Mouse (Mus musculus) embryonic facial prominence, embryonic 10.5 days (tissue): Measurements from ENCODE around the gene Ccm2. TPM values are rescaled to one million over a fixed set of nuclear protein-coding genes. Genes with fewer than 3 reads are reported as not detected.

Experiments
- DNase-seq: peaks from one replicate; pipeline ENCODE4 v3.0.0-alpha.2; 2017; ENCODE audit warnings: low spot score
- H3K27ac ChIP-seq: fragments of 300-500 bp; sonication (generic); replicated peaks from 2 replicates; pipeline ENCODE4 v1.5.1; 2016; ENCODE audit warnings: mild to moderate bottlenecking
- H3K27me3 ChIP-seq: fragments of 300-500 bp; sonication (generic); replicated peaks from 2 replicates; pipeline ENCODE4 v1.6.1; 2016; ENCODE audit warnings: low read depth, mild to moderate bottlenecking; ENCODE audit not compliant: poor library complexity, severe bottlenecking
- H3K36me3 ChIP-seq: fragments of 300-500 bp; sonication (generic); replicated peaks from 2 replicates; pipeline ENCODE4 v1.6.1; 2016; ENCODE audit warnings: mild to moderate bottlenecking, moderate library complexity
- H3K4me1 ChIP-seq: fragments of 300-500 bp; sonication (generic); 2 replicates; pipeline ENCODE4 v1.6.1; 2016
- H3K4me3 ChIP-seq: fragments of 300-500 bp; sonication (generic); 2 replicates; pipeline ENCODE4 v1.5.1; 2016; ENCODE audit warnings: mild to moderate bottlenecking, moderate library complexity
- H3K9me3 ChIP-seq: fragments of 300-500 bp; sonication (generic); 2 replicates; pipeline ENCODE4 v1.6.1; 2016; ENCODE audit warnings: mild to moderate bottlenecking
- WGBS: fragments of 180-500 bp; shearing (Covaris S2); methylation state at CpG from one replicate; pipeline ENCODE4 v1.1.7; 2016; 5-methylcytosine and 5-hydroxymethylcytosine counted together
- polyA plus RNA-seq: library from polyadenylated mRNA; unstranded; fragments of >200 nt; fragmentation: Nextera tagmentation; extraction: Ambion mirVana; gene quantifications from 2 replicates; pipeline ENCODE4 v1.2.1, GENCODE M21; 2016

Ccm2 gene
- 109 and 114 TPM in 2 replicates for polyA plus RNA-seq

- peak; percentile 99 for DNase-seq
- WGBS, result under 1% methylated on average over 56 of the region's 57 CpGs
- Histone ChIP-seq H3K4me3 (peak within 1 kb of the TSS; percentile 85), H3K36me3 (peaks cover 28% of the 10 kb centered on the region), H3K4me1 (peaks cover 19% of the 10 kb centered on the region), H3K27me3 (no peaks in the 10 kb centered on the region), H3K9me3 (no peaks in the 10 kb centered on the region), H3K27ac (peak within 1 kb of the TSS; percentile 99)
Measured at GRCm38 (mm10) chr11:6546205-6547013, at the start of gene Ccm2. Gene Ccm2 (plus strand): TSS chr11:6546887.

DNA sequence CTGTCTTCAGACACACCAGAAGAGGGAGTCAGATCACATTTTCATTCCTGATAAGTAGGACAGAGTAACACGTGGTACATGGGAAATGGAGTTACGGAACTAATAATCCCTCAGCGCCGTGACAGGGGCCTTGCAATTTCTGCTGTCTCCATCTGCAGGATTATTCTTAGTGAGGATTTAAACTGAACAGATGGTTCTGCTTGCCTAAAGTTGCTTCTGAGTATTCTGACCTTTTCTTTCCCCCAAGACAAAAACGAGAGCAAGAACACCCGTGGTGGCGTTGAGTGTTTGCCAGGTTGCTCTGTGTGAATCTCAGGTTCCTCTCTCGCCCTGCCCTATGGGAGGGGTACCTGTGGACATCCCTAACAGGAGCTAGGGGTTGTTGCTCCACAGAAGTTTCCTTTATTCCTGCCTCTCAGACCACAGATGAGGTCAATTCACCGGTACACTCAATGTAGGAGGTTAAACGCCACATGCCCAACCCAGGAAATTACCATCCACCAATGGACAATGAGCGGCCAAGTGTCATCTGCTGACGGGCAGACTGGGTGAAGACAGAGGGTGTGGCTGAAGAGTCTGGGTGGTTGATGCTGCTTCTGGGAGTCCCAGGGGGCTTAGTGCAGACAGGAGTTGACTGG, 49.3 kb upstream of the Ccm2 start:
- no peaks in the 10 kb centered on the region for H3K9me3 ChIP-seq
- no peak overlapping the region for H3K4me3 ChIP-seq
- no peak overlapping the region for H3K27ac ChIP-seq
- DNase-seq, result no peak
- no peaks in the 10 kb centered on the region for H3K36me3 ChIP-seq
- H3K27me3 ChIP-seq, result no peaks in the 10 kb centered on the region
- WGBS, result 84% methylated on average over 12 of the region's 12 CpGs
- H3K4me1 ChIP-seq, result no peaks in the 10 kb centered on the region

- no peaks in the 10 kb centered on the region for H3K27me3 ChIP-seq
Measured at GRCm38 (mm10) chr11:6502506-6502905, 44.2 kb upstream of the Ccm2 start.

DNA sequence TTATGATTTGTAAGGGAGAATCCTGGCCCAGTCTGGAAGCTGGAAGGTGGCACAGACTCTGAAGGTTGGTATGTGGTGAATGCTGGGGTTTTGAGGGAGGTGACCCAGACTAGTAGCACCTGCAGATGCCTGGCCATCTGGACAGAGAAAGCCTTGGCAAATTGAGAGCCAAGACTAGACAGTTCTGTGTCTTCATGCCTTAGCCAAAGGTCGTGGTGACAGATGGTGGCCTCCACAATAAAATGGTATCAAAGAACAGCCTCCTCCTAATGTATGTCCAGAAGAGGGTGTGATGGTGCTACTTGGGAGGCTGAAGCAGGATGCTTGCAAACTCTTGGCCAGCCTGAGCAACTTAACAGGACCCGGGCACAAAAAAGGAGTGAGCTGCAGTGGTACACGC, 42.5 kb upstream of the Ccm2 start:
- 72% methylated on average over 3 of the region's 3 CpGs for WGBS
- H3K9me3 ChIP-seq, result no peaks in the 10 kb centered on the region
- H3K27me3 ChIP-seq, result no peaks in the 10 kb centered on the region
- DNase-seq, result no peak
- H3K36me3 ChIP-seq, result no peaks in the 10 kb centered on the region
- no peak overlapping the region for H3K4me3 ChIP-seq
- H3K4me1 ChIP-seq, result 0 out of 2 replicates have a peak, but pooled peaks cover 4% of the 10 kb centered on the region
- no peak overlapping the region for H3K27ac ChIP-seq

More at GRCm38 (mm10) chr11:6502506-6502905, 44.2 kb upstream of the Ccm2 start:
- Histone ChIP-seq H3K36me3 (no peaks in the 10 kb centered on the region), H3K4me1 (0 out of 2 replicates have a peak, but pooled peaks cover 4% of the 10 kb centered on the region), H3K9me3 (no peaks in the 10 kb centered on the region), H3K4me3 (no peak overlapping the region), H3K27ac (no peak overlapping the region)
- no peak for DNase-seq
- 96% methylated on average over 2 of the region's 2 CpGs for WGBS

- Histone ChIP-seq H3K9me3 (no peaks in the 10 kb centered on the region), H3K27me3 (no peaks in the 10 kb centered on the region), H3K27ac (no peak overlapping the region), H3K36me3 (no peaks in the 10 kb centered on the region), H3K4me1 (0 out of 2 replicates have a peak, but pooled peaks cover 4% of the 10 kb centered on the region), H3K4me3 (no peak overlapping the region)
- WGBS, result 85% methylated on average over 6 of the region's 6 CpGs
- no peak for DNase-seq
Measured at GRCm38 (mm10) chr11:6504689-6505088, 42.0 kb upstream of the Ccm2 start.

- Histone ChIP-seq H3K9me3 (no peaks in the 10 kb centered on the region), H3K4me1 (0 out of 2 replicates have a peak, but pooled peaks cover 4% of the 10 kb centered on the region), H3K4me3 (no peak overlapping the region), H3K36me3 (no peaks in the 10 kb centered on the region), H3K27ac (no peak overlapping the region), H3K27me3 (no peaks in the 10 kb centered on the region)
- DNase-seq, result no peak
- WGBS, result 80% methylated on average over 9 of the region's 9 CpGs
Measured at GRCm38 (mm10) chr11:6506516-6506915, 40.2 kb upstream of the Ccm2 start.

GRCm38 (mm10) chr11:6508269-6508876, 38.3 kb upstream of the Ccm2 start:
- H3K9me3 ChIP-seq, result no peaks in the 10 kb centered on the region
- no peak for DNase-seq
- WGBS, result 55% methylated on average over 1 of the region's 1 CpGs
- H3K4me1 ChIP-seq, result 0 out of 2 replicates have a peak, but pooled peaks cover 4% of the 10 kb centered on the region
- H3K4me3 ChIP-seq, result no peak overlapping the region
- no peak overlapping the region for H3K27ac ChIP-seq
- H3K27me3 ChIP-seq, result no peaks in the 10 kb centered on the region
- no peaks in the 10 kb centered on the region for H3K36me3 ChIP-seq

DNA sequence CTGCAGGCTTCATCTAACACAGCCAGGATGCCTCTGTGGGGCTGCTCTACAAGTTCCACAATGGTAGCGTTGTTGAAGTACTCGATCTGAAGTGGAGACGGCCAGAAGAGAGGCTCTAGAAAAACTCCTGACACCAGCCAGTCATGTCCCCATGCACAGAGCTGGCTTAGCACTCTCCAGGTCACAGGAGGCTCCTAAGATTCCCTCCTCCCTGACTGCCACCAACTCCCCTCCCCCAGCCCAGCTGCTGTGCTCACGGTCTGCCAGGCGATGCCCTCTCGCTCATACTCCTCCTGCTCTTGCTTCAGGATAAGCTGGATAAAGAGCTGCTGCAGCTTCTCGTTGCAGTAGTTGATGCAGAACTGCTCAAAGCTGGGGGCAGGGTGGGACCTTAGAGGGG, 31.9 kb upstream of the Ccm2 start:
- no peak for DNase-seq
- 48% methylated on average over 7 of the region's 7 CpGs for WGBS
- H3K27ac ChIP-seq, result no peak overlapping the region
- no peaks in the 10 kb centered on the region for H3K9me3 ChIP-seq
- H3K4me1 ChIP-seq, result peaks cover 5% of the 10 kb centered on the region
- H3K36me3 ChIP-seq, result no peaks in the 10 kb centered on the region
- no peak overlapping the region for H3K4me3 ChIP-seq
- no peaks in the 10 kb centered on the region for H3K27me3 ChIP-seq

DNA sequence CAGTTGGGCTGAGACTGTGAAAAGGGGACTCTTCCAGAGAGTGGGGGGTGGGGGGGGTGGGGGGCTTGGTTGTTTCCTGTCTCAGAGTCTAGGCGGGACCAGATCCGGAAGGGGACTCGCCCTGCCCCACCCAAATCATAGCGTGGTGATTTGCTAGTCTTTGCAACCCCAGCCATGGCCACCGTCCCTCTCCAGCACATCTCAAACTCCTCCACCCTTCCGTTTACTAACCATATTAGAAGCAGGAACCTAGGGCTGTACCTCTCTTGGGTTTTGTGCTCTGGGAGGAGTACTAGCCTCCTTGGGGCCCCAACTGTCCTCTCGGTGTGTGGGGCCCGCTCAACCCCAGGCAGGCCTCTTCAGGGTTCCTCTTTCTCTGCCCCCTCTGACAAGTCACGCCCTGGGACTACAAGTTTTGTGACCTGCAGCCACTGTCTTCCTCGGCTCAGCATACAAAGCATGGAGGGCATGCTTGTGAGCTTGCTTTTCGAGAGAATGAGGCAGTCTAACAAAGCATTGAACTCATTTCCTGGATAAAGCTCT, 27.1 kb upstream of the Ccm2 start:
- no peaks in the 10 kb centered on the region for H3K27me3 ChIP-seq
- H3K4me3 ChIP-seq, result no peak overlapping the region
- WGBS, result 71% methylated on average over 11 of the region's 11 CpGs
- peaks cover 5% of the 10 kb centered on the region for H3K4me1 ChIP-seq
- H3K36me3 ChIP-seq, result peaks cover 10% of the 10 kb centered on the region
- H3K27ac ChIP-seq, result no peak overlapping the region
- H3K9me3 ChIP-seq, result no peaks in the 10 kb centered on the region
- DNase-seq, result no peak

DNA sequence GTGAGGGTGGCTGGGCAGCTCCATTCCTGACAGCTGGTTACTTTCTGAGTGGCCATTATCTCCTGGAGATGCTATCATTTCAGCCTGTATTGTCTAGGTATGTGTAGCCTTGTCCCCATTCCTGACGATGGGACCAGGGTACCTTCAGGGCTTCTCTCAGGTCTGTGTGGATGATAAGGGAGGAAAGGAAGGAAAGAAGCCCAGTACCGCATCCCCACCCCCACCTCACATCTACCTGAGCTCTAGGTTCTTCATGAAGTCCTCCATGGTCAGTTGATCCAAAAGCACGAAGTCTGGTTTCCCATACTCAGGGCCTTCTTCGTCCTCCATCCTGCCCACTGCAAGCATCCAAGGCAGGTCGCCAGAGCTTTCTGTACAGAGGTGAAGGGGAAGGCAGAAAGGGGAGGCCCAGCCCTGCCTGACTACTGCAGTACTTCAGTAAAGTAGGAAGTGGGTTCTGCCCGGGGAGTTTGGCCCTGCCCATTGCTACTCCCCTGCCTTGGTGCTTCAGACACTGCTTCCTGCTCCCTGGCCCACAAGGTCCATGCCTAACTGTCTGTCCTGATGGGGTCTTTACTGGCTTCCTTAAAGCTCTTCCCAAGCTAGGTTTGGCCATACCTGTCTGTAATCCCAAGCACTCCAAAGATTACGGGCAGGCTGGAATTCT, 26.0 kb upstream of the Ccm2 start, which contains the start of gene Myo1g:
Gene Myo1g, minus strand, starts transcription at position 459 of the 667 bp plus-strand sequence.
- 78% methylated on average over 7 of the region's 7 CpGs for WGBS
- Histone ChIP-seq H3K27me3 (no peaks in the 10 kb centered on the region), H3K4me1 (no peaks in the 10 kb centered on the region), H3K9me3 (no peaks in the 10 kb centered on the region), H3K36me3 (peaks cover 21% of the 10 kb centered on the region), H3K4me3 (no peak within 1 kb of the TSS), H3K27ac (no peak within 1 kb of the TSS)
- DNase-seq, result no peak

DNA sequence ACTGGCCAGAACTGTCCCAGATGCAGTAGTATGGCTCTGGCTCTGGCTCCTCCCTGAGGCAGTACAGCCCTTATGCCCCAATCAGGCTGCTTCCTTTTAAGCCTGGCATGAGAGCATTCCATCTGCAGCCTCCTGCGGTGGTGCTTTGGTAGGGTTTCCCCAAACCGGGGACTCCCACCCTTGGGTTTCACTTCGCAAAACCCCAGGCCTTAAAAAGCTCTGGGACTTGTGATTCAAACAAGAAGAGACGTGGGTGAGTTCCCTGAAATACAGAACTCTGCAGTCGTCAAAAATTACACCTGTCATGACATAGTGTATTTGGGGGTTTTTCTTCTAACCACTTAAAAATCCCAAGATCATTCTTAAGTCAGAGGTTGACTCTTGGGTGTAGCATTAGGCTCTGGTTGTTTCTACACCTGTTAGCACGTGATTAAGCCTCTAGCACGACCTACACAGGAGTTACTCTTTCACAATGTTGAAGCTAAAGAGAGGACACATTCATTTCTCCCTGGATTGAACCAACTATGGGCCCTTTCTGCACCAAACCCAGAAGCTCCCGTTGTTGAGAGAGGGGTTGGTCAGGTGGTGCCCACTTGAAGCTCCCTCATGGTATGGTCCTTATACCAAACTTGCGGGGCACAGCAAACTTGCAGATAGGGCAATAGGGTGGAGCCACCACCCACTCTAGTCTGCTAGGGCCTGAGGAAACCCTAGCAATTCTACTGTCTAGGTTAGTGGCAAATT, 23.7 kb upstream of the Ccm2 start:
- Histone ChIP-seq H3K27me3 (no peaks in the 10 kb centered on the region), H3K4me1 (peaks cover 16% of the 10 kb centered on the region), H3K4me3 (no peak overlapping the region), H3K9me3 (no peaks in the 10 kb centered on the region), H3K36me3 (peaks cover 37% of the 10 kb centered on the region), H3K27ac (no peak overlapping the region)
- WGBS, result 76% methylated on average over 9 of the region's 9 CpGs
- no peak for DNase-seq
